Mouse (Mus musculus) myocyte (in vitro differentiated cells): ENCODE data around the gene Sgta. TPM values are rescaled to one million over a fixed set of nuclear protein-coding genes. Genes with fewer than 3 reads are reported as not detected.

Experiments used
- H3K27me3 ChIP-seq: one replicate; pipeline ENCODE4 v1.6.1; 2011; ENCODE audit not compliant: control insufficient read depth, insufficient read depth, insufficient read length
- H3K36me3 ChIP-seq: one replicate; pipeline ENCODE4 v1.6.1; 2011; ENCODE audit not compliant: control insufficient read depth, insufficient read depth
- H3K4me2 ChIP-seq: one replicate; pipeline ENCODE4 v1.6.1; 2011; ENCODE audit warnings: low read depth, control low read depth
- H3K4me3 ChIP-seq: one replicate; pipeline ENCODE4 v1.5.1; 2011; ENCODE audit warnings: mild to moderate bottlenecking, control low read depth, moderate library complexity
- H3K79me2 ChIP-seq: one replicate; pipeline ENCODE4 v1.6.1; 2011; ENCODE audit not compliant: control insufficient read depth, insufficient read depth
- H3ac ChIP-seq: one replicate; pipeline ENCODE4 v1.6.1; 2011; ENCODE audit not compliant: control insufficient read depth, insufficient read length
- CEBPB ChIP-seq: IDR thresholded peaks from 2 replicates; pipeline ENCODE4 v1.6.1; 2011; ENCODE audit warnings: mild to moderate bottlenecking, moderate library complexity; ENCODE audit not compliant: poor library complexity, insufficient read depth, severe bottlenecking
- E2F4 ChIP-seq: IDR thresholded peaks from one replicate; pipeline ENCODE4 v1.6.1; 2011; ENCODE audit warnings: mild to moderate bottlenecking, control low read depth, moderate library complexity; ENCODE audit not compliant: insufficient read depth
- MAX ChIP-seq: IDR thresholded peaks from one replicate; pipeline ENCODE4 v1.6.1; 2011; ENCODE audit warnings: low read depth, mild to moderate bottlenecking, control low read depth
- MYOD1 ChIP-seq, 3 experiments: IDR thresholded peaks; one replicate each; pipeline ENCODE4 v1.6.1; 2011; ENCODE audit warnings: control low read depth in 2 of 3, low read depth in 2 of 3, mild to moderate bottlenecking in 2 of 3, moderate library complexity in 1 of 3; ENCODE audit not compliant: insufficient read length in 2 of 3, control insufficient read depth in 1 of 3
- MYOG ChIP-seq, 3 experiments: IDR thresholded peaks; one replicate each; pipeline ENCODE4 v1.6.1; 2011; ENCODE audit warnings: control low read depth in 2 of 3, low read depth in 2 of 3, mild to moderate bottlenecking in 2 of 3; ENCODE audit not compliant: insufficient read length in 2 of 3, control insufficient read depth in 1 of 3, insufficient read depth in 1 of 3
- POLR2A ChIP-seq: IDR thresholded peaks from one replicate; pipeline ENCODE4 v1.6.1; 2011; ENCODE audit warnings: low read depth, mild to moderate bottlenecking, control low read depth, moderate library complexity; ENCODE audit not compliant: insufficient read length
- POLR2AphosphoS2 ChIP-seq: IDR thresholded peaks from one replicate; pipeline ENCODE4 v1.6.1; 2011; ENCODE audit warnings: low read depth, control low read depth; ENCODE audit not compliant: insufficient read length
- REST ChIP-seq: IDR thresholded peaks from one replicate; pipeline ENCODE4 v1.6.1; 2011; ENCODE audit warnings: mild to moderate bottlenecking, control low read depth, moderate library complexity; ENCODE audit not compliant: insufficient read depth, insufficient read length
- SRF ChIP-seq: IDR thresholded peaks from one replicate; pipeline ENCODE4 v1.6.1; 2011; ENCODE audit warnings: low read depth; ENCODE audit not compliant: control insufficient read depth, insufficient read length
- TCF12 ChIP-seq: IDR thresholded peaks from one replicate; pipeline ENCODE4 v1.6.1; 2011; ENCODE audit warnings: mild to moderate bottlenecking, control low read depth; ENCODE audit not compliant: poor library complexity, insufficient read depth, severe bottlenecking
- TCF3 ChIP-seq: IDR thresholded peaks from one replicate; pipeline ENCODE4 v1.6.1; 2011; ENCODE audit warnings: low read depth, control low read depth; ENCODE audit not compliant: insufficient read length
- USF1 ChIP-seq: IDR thresholded peaks from one replicate; pipeline ENCODE4 v1.6.1; 2011; ENCODE audit warnings: low read depth, mild to moderate bottlenecking, control low read depth, moderate library complexity
- polyA plus RNA-seq: library from polyadenylated mRNA; unstranded; fragments of >200 nt; fragmentation: generic; extraction: Trizol; gene quantifications from one replicate; pipeline ENCODE4 v1.2.1, GENCODE M21; 2012; ENCODE audit warnings: missing spikeins

Sgta gene
- polyA plus RNA-seq, 1 experiment = 192 TPM

DNA sequence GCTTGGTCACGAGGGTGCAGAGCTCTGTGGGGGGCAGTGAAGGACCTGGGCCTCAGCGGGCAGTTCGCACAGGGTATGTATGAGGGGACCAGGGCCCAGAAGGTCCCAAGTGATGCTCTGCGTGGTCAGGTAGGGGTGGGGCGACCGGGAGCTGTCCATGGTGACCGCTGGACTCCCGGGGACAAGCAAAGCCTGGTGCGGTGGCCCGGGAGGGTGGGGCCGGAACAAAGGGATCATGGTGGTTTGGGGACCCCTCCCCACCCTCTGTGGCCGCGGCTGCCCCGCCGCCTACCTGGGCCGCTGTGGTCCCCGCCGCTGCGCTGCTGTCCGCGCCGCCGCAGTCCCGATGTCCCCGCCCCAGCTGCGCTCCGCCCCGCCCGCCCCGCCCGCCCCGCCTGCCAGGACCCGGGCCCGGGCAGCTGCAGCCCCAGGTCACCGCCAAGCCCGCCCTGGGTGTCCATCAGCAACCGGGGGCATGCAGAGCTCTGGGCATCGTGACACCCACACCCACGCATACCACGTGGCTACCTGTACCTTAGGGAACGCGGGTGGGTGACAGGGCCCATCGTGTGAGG lies 34.8 kb downstream of the Sgta start:
- no peaks in the 10 kb centered on the region for H3K79me2 ChIP-seq
- no peak overlapping the region for H3K4me2 ChIP-seq
- peak; percentile 84 for TF ChIP-seq REST
- TF ChIP-seq POLR2AphosphoS2 = no peak
- no peak for TF ChIP-seq SRF
- no peaks in the 10 kb centered on the region for H3K27me3 ChIP-seq
- no peaks in the 10 kb centered on the region for H3K36me3 ChIP-seq
- H3ac ChIP-seq = no peak overlapping the region
- H3K4me3 ChIP-seq = no peak overlapping the region

DNA sequence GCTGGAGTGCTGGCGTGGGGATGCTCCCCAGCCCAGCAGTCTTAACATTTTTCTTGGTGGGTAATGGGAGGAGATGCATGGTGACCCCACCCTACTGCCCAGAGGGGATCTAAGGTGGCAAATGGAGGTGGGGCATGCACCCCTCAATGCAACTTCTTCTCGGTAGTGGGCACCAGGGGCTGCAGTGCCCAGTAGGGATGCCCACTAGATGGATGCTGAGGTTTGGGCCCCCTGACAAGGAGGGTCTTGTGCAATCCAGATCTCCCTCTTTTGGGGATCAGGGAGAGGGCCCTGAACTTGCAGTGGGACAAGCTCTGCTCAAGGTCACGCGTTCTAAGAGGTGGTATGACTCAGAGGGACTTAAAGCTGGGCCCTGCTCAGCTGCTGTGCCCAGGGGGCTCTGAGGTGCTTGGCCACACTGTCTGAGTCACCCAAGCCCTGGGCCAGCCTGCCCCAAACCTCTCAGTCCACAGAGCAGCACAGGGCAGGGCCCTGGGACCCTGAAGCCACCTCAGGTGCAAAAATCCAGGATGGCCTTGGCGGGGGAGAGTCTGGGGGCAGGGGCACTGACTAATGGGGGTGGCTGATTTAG lies 35.5 kb downstream of the Sgta start:
- Histone ChIP-seq H3K79me2 (no peaks in the 10 kb centered on the region), H3K4me2 (no peak overlapping the region), H3K27me3 (no peaks in the 10 kb centered on the region), H3K4me3 (no peak overlapping the region), H3ac (no peak overlapping the region), H3K36me3 (no peaks in the 10 kb centered on the region)
- no peak for TF ChIP-seq MYOD1 (IDR thresholded peaks at IDR 0.05; ENCODE audit: control insufficient read depth in 1 of 3, insufficient read length in 2 of 3, low read depth in 2 of 3)
- no peak for TF ChIP-seq CEBPB
- TF ChIP-seq TCF3 = no peak
- TF ChIP-seq USF1 = no peak
- no peak for TF ChIP-seq POLR2AphosphoS2
- no peak for TF ChIP-seq MAX
- TF ChIP-seq TCF12 = no peak
- TF ChIP-seq SRF = no peak
- TF ChIP-seq REST = no peak
- TF ChIP-seq POLR2A = no peak
- no peak for TF ChIP-seq E2F4
- TF ChIP-seq MYOG (IDR thresholded peaks at IDR 0.05; ENCODE audit: control insufficient read depth in 1 of 3, insufficient read depth in 1 of 3, insufficient read length in 2 of 3, low read depth in 2 of 3) = no peak

DNA sequence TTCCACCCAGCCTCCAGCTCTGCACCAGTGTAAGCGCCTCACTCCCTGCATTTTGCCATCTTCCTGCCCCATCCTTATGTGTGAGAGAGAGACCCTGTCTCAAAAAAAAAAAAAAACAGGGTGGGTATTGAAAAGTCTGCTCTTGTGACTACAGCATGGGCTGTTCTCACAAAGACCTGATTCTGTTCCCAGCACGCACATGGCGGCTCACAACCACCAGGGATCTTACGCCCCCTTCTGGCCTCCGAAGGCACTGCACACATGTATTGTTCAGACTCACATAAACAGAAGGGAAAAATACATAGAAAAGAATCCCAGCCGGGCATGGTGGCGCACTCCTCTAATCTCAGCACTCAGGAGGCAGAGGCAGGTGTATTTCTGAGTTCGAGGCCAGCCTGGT lies 37.2 kb downstream of the Sgta start:
- H3K4me2 ChIP-seq = no peak overlapping the region
- H3K36me3 ChIP-seq = no peaks in the 10 kb centered on the region
- no peak overlapping the region for H3K4me3 ChIP-seq
- TF ChIP-seq SRF (no peak), POLR2AphosphoS2 (no peak), TCF12 (no peak), USF1 (no peak), CEBPB (no peak), MYOG (IDR thresholded peaks at IDR 0.05; ENCODE audit: control insufficient read depth in 1 of 3, insufficient read depth in 1 of 3, insufficient read length in 2 of 3, low read depth in 2 of 3) (no peak), TCF3 (no peak), POLR2A (no peak), MYOD1 (IDR thresholded peaks at IDR 0.05; ENCODE audit: control insufficient read depth in 1 of 3, insufficient read length in 2 of 3, low read depth in 2 of 3) (no peak), E2F4 (no peak), REST (no peak), MAX (no peak)
- H3ac ChIP-seq = no peak overlapping the region
- no peaks in the 10 kb centered on the region for H3K27me3 ChIP-seq
- H3K79me2 ChIP-seq = no peaks in the 10 kb centered on the region

DNA sequence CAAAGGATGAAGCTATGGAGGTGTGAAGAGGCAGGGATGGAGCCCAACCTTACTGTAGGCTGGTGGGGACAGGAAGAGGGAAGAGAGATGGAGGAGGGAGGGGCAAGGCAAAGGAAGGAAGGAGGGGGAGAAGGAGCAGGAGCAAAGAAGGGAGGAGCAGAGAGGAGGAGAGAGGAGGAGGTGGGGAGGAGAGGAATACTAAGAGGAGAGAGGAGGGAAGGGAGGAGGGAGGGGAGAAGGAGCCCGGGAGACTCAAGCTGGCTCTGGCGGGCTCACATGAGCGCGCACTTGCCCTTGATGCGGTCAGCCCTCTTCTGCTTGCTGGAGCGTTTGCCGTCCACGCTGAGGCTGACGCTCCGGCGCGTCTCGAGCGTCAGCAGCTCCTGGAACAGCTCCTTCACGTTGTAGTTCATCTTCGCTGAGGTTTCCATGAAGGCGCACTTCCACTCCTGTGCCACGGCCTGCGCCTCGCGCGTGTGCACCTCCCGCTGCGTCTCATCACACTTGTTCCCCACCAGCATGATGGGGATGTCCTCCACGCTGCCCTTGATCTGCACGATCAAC lies 38.4 kb downstream of the Sgta start:
- Histone ChIP-seq H3K4me3 (no peak overlapping the region), H3K79me2 (no peaks in the 10 kb centered on the region), H3K36me3 (no peaks in the 10 kb centered on the region), H3K4me2 (peak overlapping the region; percentile 22), H3ac (no peak overlapping the region), H3K27me3 (no peaks in the 10 kb centered on the region)
- TF ChIP-seq REST (no peak), TCF12 (no peak), USF1 (no peak), MYOG (IDR thresholded peaks at IDR 0.05; ENCODE audit: control insufficient read depth in 1 of 3, insufficient read depth in 1 of 3, insufficient read length in 2 of 3, low read depth in 2 of 3) (no peak), TCF3 (no peak), MAX (no peak), SRF (no peak), CEBPB (no peak), E2F4 (no peak), POLR2A (no peak), POLR2AphosphoS2 (no peak), MYOD1 (IDR thresholded peaks at IDR 0.05; ENCODE audit: control insufficient read depth in 1 of 3, insufficient read length in 2 of 3, low read depth in 2 of 3) (no peak)
